Mouse (Mus musculus): ENCODE results near the gene Tes.

GRCm38 (mm10) chr6:17112081-17112480 is 47.1 kb downstream of the Tes start:
- no peak for TF ChIP-seq CTCF (IDR thresholded peaks at IDR 0.05; ENCODE audit: low read depth)
- TF ChIP-seq EP300 (IDR thresholded peaks at IDR 0.05; ENCODE audit: low read depth), result no peak
